Mouse (Mus musculus): ENCODE results near the gene Cyp8b1.

Cyp8b1 gene

DNA sequence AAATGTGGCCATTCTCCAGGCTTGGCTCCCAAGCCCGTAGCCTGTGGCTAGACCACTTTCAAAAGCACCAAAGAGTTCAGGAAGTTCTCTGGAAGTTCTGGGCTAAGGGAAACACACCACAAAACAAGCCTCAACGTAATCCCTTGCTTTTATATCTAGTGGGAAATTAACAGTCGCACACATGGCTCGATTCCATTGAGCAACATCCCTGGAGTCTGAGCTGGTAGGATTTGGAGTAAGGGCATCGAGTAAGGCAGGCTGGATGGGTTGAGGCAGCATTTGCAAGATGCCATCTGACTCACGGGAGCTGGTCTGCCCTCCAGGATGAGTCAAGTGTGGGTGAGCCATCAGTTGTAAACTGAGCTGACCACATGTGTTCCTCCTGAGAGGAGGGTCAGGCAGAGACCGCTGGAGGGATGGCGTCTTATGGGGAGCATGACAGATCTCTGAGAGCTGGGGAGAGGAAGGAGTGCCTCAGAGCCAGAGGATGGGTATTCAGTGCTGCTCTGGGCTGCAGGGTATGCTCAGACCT is 1.8 kb downstream of the Cyp8b1 start:
- DNase-seq = no peak

DNA sequence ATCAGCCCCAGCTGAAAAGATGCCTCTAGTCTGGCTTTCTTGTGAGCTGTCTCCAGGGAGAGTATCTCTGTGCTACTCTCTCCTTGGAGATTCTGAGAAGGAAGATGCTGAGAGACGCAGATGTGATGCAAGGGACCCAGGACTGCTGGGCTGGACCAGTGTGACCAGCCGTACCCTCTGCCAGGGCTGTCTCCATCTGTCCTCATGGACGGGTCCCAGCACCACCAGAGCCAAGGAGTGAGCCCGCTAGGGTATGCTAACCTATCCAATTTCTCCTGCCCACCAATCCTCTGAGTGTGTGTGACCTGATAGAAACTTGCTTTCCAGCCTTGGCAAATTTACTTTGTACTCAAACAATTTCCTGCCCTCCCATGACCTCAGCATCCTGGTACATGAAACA is 3.3 kb downstream of the Cyp8b1 start:
- no peak for DNase-seq

DNA sequence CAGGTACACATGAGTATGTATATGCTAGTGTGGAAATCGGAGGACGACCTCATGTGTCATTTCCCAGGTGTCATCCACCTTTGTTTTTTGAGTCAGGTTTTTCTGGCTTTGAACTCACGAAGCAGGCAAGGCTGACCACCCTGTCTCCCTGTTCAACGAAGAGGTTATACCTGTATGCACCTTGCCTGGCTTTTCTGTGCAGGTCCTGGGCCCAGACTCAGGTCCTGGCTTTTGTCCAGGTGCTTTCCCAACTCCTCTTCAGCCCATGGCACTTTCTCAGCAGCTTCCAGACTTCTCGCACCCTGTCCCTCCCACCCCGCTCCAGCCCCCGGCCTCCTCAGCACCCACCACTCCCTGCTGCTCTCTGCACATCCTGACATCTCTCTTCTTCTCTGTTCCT is 4.9 kb downstream of the Cyp8b1 start:
- DNase-seq = no peak

DNA sequence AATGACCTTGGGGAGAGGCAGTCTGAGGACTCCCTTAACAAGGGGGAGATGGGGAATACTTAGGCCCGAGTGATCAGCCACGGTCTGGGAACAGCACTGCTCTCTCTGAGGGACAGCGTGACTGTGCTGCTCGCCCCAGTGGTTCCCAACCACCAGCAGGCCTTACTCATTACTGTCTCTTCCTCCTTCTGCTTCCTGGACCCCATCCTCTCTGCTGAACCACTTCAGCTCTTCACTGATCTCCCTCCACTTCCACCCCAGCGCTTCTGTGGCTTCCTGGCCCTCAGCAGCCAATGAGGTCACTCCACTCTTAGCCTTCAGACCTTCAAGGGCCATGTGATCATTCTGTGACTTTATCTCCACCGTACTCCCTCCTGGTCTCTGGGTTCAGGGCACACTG is 6.5 kb downstream of the Cyp8b1 start:
- no peak for DNase-seq

DNA sequence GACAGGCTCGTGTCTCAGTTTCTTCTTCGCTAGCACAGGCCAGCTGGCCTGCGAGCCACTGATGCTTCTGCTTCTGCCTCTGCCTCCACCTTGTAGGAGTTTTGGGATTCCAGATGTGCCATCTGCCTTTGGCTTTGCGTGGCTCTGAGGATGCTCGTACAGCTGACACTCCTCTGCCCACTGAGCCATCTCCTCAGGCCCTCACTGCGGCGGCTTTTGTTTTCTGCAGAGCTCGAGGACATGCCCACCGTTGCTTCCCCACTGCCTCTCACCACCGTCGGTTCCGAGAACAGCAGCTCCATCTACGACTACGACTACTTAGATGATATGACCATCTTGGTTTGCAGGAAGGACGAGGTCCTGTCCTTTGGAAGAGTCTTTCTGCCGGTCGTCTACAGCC is 7.8 kb downstream of the Cyp8b1 start:
- no peak for DNase-seq

DNA sequence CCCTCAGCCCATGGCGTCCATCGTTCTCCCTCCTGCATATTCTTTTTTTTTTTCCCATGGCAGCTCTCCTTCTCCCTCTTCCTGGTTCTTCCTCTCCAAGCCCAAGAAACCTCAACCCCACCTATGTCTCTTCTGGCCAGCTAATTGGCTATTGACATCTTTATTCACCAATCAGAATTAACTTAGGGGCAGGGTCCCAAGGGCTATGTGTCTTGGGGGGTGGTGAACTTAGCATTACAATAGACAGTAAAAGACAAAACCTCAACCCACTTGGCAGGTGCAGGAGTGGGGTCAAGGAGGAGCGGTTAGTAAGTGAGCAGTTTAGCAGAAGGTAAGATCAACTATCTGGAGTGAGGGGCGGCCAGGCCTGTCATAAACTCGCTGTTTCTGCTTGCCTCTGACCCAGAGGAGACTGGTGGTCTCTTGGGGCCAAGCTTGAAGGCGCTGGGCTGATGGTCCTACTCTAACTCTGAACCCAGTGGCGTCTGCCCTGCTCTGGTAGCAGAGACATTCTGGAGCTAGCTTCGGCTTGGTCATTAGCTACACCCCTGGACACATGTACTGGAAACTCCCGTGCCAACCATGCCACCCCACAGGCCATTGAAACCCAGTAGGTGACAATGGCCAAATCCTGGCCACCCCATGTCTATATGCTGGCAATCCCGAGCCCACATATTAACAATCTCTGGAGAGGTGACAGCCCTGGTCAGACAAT is 8.6 kb downstream of the Cyp8b1 start:
- DNase-seq = no peak

DNA sequence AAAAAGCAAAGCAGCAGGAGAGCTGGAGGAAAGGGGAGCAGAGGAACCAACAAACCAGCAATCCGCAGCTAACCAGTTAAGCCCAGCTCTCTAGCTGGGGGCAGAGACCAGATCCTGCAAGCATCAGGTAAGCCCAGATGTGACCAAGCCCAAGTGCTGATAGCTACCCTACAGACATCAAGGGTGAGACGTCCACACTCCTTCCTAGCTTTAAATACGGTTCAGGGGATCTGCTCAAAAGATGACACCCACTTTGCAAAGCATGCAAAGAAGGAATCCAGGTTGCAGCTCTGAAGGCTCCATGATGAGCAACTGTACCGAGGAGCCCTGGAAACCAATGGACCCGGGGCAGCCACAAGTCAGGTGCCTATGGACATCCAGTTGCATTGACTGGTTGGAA is 9.6 kb downstream of the Cyp8b1 start:
- no peak for DNase-seq

DNA sequence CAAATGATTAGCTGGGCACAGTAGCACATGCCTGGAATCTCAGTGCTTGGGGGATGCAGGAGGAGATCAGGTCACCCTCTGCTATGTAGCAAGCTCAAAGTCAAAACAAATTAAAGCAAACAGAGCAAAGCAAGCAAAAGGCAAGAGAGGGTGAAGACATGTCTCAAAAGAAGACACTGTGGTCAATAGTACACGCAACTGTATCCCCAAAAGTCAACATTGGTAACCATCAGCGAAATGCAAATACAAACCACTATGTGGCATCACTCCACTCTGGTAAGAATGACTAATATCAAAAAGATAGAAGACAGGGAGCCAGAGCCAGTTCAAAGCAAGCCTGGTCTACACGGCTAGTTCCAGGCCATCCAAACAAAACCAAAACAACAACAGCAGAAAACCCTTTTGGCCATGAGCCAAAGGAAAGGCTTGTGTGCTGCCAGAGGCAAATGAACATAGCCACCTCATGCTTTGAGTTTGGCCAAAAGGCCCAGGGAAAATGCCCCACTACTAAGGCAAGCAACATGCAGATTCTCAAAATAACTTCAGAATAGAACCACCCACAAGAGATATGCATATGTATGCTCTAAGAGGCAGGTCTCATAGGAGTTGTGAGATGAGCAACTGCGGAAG is 10.4 kb downstream of the Cyp8b1 start:
- peak; percentile 38 for DNase-seq

DNA sequence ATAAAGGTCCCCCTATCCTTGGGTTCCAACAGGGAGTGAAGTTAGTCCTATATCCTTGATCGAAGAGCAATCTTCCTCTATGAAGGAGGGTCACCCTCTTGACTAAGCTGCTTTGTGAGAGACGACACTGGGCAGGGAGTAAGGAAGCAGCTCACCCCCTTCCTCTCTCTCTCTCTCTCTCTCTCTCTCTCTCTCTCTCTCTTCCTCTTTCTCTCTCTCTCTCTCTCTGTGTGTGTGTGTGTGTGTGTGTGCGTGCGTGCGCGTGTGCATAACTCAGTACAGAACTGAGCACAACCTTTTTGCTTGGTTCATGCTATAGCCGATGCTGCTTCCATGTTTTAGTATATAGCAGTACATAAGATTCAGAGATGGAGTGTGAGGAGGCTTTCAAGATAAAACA is 11.2 kb downstream of the Cyp8b1 start:
- DNase-seq = no peak

DNA sequence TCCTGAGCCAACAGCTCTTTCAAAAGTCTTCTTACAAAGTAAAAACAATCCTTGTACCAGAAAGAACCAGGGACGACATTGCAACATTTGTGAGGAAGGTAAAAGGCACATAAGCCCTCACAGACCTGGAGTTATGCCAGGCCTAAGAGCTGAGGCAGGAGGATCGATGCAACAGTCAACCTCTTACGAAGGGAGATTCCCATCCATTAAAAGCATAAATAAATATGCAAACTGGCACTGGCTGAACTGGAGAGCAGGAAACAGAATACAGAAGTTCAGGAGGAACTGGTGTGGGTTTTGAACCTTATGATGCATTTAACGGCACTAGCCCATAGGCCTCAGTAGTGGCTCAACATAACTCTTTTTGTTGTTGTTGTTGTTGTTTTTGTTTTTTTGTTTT is 11.8 kb downstream of the Cyp8b1 start:
- DNase-seq = no peak

DNA sequence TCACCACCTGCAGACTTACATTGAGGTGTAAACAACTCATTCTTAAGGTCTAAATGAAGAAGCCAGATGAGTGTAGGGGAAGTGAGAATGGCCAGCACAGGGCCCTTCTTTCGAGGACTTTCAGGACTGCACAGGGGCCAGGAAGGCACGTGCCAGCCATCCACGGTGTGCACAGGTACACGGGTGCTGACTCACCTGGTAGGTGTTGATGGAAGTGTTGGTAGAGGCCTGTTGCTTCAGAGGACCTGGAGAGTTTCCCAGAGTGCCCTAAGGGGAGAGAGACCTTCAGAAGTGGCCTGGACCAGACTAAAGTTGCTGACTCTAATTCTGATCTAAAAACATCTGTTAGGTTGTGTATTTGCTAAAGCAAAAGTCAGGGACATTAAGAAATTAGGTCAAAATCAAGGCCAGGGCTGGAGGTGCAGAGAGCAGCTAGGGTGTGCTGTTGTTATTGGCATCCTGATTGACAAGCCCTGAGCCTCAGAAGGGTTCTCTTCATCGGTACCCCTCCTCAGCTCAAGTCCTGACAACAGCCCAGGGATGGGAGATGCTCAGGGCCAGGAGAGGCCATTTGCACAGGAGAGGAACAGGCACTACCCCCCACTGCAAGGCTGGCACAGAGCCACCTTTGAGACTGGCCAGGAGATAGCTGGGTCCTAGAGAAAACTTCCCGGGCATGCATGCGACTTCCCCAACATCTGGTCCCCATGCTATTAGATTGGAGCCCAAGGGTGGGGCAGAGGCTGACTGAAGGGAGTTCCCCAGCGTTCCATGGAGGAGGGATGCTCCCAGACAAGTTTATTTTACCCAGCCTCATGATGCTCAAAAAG is 12.4 kb downstream of the Cyp8b1 start:
- no peak for DNase-seq

DNA sequence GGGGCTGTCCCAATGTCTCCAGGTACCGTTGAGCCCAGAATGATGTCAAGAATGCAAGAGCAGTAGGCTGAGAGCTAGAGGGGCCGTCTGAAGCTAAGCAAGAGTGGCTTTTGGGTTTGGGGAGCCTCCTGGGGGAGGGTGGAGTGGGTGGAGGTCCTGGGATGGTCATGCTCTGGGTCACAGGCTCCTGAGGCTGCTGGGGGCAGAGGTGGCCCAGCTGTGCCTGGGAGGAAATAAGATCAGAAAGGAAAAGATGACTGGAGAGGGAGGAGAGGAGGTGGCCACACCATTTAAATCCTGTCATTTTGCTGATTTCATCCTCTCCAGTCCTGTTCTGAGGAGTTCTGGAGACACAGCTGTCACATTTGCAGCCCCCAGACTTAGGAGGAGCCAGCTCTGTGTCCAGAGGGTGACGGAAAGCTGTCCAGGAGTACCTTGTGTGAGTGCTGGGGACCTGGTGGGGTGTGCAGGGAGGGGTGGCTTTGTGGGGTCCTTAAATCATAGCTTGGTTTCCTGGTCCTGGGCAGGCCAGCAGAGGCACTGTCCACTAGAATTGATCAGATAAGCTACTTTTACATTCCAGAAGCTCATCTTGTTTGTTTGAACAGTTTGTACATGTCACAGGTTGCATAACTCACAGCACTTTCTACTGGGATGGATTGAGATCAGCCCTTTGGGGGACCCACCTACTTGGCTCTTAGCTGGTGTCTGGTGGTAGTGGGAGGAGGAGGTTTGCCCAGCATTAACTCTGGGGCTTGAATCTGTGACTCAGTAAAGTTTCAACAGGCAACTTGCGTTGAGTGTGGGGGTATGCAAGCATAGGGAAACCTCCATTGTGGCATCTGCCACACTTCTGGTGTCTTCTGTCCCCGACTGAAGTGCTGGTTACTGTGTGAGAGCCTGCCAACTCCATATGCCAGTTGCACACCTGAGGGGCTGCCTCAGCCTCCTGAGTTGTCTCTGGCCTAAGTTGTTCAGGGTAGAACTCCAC is 14.1 kb downstream of the Cyp8b1 start:
- no peak for DNase-seq

DNA sequence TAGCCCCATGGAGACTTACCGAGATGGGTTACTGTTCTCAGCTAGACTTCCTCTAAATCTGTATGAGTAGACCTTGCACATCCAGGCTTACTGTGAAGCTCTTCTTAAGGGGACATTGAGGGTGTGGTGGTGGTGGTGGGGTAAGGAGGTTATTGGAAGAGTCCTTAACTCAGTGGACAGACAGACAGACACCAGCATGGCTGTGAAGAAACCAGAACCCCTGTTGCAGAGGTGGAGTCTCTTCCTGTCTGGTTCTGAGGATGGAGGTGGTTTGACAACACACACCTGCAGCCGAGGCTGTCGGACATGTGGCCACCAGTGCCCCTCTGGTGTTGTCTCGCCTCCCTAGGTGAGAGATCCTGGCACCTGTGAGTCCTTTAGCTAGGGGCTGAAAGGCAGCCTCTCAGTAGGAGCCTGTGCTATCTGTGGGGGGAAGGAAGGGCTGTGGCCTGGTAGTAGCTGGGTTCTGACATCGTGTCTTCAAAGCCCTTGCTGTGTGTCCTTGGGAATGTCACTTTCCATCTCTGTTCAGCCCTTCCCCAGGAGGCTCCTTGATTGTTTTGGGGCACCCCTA is 15.7 kb downstream of the Cyp8b1 start:
- no peak for DNase-seq

DNA sequence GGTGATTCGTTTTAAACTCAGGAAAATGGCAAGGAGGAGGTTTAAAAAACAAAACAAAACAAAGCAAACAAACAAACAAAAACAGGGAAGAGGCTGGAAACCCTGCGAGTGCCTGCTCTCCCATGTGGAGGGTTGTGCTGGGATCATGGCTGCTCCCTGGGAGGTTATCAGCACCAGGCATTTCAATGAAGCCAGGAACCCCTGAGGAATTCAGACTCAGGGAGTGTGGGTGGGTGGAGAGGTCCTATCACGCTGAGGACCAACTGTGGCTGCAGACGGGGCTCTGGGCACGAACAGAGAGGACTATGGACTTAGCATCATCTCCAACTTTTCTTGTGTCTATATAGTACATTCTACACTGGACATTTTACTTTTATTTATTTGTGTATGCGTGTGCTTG is 16.8 kb downstream of the Cyp8b1 start:
- no peak for DNase-seq

DNA sequence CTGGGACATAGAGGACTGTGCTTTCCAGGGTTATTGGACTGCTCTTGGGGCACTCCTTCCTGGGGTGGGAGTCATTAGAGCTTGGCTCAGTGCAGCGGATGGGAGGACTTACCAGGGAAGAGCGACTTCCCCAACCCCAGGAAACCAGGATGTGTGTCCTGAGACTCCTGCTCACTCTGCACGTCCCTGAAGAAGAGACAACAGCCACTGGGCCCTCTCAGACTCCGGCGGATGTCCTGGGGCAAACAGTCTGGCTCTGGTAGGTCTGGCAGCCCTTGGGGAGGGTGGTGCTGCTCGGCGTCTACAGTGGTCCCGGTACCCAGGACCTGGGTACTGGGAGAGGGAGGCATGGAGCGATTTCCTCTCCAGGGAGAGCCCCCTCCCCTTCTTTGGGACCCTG is 17.9 kb downstream of the Cyp8b1 start, which contains the start of gene Ackr2:
TSS of gene Ackr2 (plus strand) at position 111 of the 400 bp plus-strand sequence.
- no peak for DNase-seq

DNA sequence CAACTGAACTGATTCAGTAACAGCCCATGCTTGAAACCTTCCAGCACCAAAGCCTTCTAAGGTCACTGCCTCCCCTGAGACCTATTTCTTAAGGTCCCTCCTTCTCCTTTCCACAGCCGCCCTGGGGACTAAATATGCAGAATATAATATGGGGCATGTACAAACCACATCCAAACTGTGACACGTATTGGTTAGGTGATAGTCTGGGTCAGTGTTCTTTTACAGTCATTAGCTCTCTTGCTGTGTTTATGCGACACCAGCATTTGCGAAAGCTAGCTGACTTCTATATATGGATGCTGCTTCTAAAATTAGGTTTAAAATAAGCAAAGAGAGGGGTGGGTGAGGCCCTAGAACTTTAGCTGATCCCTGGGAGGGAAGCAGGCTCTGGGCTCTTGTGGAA is 19.3 kb downstream of the Cyp8b1 start:
- no peak for DNase-seq

DNA sequence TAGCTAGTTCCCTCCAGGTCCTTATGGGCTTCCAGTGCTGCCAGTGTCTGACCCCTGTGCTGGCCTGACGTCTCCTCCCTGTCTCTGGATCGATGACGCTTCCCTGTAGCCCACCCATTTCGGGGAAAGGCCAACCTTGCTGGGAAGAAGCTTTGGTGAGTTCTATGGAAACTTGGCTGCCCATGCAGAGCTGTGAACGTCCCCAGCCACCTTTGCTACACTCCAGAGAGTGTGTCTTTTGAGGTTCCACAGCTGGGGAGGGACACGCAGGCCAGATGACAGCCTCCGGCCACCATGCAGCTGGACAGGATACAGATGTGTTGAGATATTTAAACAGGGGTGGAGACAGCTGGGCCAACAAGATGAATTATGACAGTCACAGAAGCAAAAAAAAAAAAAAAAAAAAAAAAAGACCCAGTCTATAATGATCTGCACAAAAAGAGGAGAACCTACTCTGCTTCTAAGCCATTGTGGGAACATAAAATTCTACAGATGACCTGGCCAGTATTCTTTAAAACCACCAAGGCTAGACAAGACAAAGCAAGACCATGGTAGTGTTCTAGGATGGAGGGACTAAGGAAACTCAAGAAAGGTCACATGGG is 20.6 kb downstream of the Cyp8b1 start:
- DNase-seq = no peak

DNA sequence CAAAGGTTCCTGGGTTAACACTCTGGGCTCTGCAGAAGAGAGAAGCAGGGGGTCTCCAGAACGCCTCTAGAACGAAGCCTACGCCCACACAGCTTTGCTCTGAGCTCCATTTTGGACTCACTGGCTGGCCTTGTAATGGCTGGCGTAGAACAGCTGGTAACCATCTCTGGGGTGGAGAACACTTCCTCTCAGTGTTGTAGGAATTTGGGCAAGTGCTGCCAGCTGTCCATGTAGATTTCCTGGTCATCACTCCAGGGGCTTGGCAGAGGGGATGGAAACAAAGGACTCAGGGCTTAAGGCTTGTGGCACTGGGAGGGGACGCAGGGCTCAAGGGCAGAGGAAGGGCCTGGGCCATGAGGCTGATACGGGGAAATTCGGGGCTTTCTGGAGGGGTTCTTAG is 21.7 kb downstream of the Cyp8b1 start:
- no peak for DNase-seq

DNA sequence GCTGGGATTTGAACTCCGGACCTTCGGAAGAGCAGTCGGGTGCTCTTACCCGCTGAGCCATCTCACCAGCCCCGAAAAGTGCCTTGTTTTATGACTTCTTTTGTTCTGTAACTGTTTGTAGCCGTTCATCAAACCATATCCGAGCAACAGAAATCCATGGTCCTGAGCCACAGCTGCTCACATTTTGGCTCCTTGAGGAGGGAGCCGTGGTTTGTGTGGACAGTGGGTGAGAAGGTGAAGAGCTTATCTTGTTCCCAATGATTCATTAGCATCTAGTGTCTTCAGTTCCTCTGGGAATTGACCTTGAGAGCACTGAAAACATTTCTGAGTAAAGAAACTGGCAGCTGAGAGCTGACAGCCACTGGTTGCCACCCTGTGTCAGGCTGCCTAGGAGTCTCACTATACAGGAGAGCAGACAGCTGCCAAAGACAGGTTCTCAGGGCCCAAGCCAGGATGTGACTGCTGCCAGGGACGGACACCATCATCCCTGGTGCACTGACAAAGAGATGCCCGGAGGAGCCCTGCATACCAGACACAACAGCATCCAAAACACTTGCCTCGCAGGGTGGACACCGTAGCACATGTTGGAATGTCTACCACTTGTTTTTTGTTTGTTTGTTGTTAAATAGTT is 23.9 kb downstream of the Cyp8b1 start:
- DNase-seq = no peak

DNA sequence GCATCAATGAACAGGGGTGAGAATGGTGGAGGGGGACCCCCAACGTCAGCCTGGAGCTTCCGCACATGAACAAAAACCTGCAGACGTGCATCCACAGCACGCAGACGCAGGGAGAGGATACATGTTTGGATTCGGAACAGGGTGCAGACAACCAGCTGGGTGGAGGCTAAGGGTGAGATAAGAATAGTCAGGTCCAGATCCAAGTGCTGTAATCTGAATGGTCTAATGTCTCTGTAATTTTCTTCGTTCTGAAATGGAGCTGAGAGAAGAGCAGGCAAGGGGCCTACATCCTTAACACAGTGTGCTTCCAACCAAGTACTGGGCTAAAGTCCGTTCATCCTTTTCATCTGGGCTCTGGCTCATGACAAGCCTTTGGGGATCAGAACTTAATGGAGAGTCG is 24.8 kb downstream of the Cyp8b1 start:
- DNase-seq = no peak

DNA sequence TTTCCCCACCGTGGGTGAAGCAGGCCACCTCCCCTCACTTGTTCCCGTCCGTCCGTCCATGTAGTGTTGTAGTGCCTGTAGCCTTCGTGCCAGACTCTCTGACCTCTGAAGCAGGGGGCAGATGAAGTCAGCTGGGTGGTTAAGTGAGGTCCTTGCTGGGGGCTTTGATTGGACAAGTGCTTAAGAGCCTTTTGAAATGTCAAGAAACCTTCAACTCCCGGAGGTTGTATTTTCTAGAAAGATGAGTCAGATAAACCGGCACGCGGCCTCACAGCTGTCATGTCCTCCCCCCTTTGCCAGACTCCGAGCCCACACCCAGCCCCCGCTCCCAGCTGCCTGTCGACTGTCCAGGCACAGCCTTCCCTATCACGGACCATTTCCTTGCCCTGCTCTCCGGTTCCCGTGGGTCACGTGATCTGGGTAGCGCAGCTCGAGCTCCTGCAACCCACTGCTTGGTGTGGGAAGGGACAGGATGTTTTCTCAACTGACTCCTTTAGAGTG is 25.6 kb downstream of the Cyp8b1 start:
- peak; percentile 72 for DNase-seq
